Mouse (Mus musculus) megakaryocyte, embryonic 14.5 days (primary cell): ENCODE measurements at regions not wholly inside any gene's neighbourhood (a gene's known extent, or its start where the extent isn't known, plus 50 kb on each side); places are given as distances from the start of the nearest gene placed in this dataset.

ENCODE experiments used
- FLI1 ChIP-seq: IDR thresholded peaks from 2 replicates; pipeline ENCODE4 v1.6.1; 2012; ENCODE audit warnings: low read length, inconsistent platforms, mixed read lengths
- GATA1 ChIP-seq: IDR thresholded peaks from 3 replicates; pipeline ENCODE4 v1.6.1; 2012; ENCODE audit warnings: mixed read lengths, low read length, inconsistent platforms, borderline replicate concordance

DNA sequence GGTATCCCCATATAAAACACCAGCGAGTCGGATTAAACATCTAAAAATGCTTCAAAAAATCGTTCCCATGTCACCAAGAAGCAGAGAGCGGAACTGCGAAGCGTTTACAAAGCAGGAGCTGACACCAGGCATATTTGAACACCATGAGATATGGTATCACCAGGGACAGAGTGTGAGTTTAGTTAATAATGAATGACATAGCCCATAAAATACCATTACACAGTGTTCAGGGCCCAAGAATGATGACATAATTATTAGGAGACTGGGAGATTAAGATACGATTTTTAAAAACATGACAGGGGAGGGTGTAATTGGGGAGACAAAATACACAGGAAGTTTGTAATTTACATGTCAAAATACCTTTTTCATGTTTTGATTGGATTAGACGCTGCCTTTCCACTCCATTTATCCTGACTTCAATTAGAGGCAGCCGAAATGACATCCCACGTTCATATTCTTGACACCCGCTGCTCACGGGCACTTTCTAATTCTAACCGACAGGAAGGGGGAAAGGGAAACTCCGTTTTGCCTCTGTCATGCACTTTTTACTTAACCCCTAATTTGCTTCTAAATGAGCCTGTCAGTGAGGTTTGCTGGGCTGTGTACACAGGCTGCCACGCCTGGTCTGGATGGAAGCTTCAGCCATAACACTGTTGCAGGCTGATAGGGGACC, 155.6 kb downstream of the Arrdc4 start:
- TF ChIP-seq GATA1 (no peak), FLI1 (no peak)
